Mouse (Mus musculus) layer of hippocampus, adult 18-20 months (tissue): Measurements from ENCODE around the gene Treh. TPM values are rescaled to one million over a fixed set of nuclear protein-coding genes. Genes with fewer than 3 reads are reported as not detected.

Experiments used
- DNase-seq, 2 experiments: peaks; one replicate each; pipeline ENCODE4 v3.0.0; 2022; ENCODE audit warnings: low spot score in 2 of 2
- total RNA-seq, 2 experiments: library from RNA; stranded (reverse); gene quantifications; 2 replicates each; pipeline ENCODE4 v1.2.3; 2021

The Treh gene
- total RNA-seq, 2 experiments from 2014 or later = not detected

- DNase-seq = peak in 1 of 2 experiments; percentile 46
Measured at GRCm38 (mm10) chr9:44733671-44734523, 60.9 kb downstream of the Treh start.

GRCm38 (mm10) chr9:44734524-44735494 lies 61.8 kb downstream of the Treh start, which contains the start of gene Phldb1:
Gene Phldb1, minus strand, starts transcription at chr9:44735198.
- DNase-seq = peak in 1 of 2 experiments; percentile 62

- DNase-seq = no peak
Measured at GRCm38 (mm10) chr9:44735886-44736285, 62.9 kb downstream of the Treh start.

Other genes starting within 250 kb of the Treh start
- gene Foxr1, start 232.1 kb upstream of the Treh start, total RNA-seq = not detected
- not detected for gene Upk2, start 218.3 kb upstream of the Treh start, total RNA-seq
- 10 to 100 TPM; 64.0 to 72.3 TPM for gene Bcl9l, start 190.4 kb upstream of the Treh start, total RNA-seq
- gene Cxcr5, start 111.4 kb upstream of the Treh start, total RNA-seq = not detected
- gene Ddx6, start 68.3 kb upstream of the Treh start, total RNA-seq = 100 to 1,000 TPM; 145 to 146 TPM
- gene Phldb1, start 62.0 kb downstream of the Treh start, total RNA-seq = 10 to 100 TPM; 62.4 to 84.0 TPM
- 100 to 1,000 TPM in 1 of 2 experiments, 10 to 100 TPM in 1; 97.1 to 103 TPM for gene Arcn1, start 94.6 kb downstream of the Treh start, total RNA-seq
- 10 to 100 TPM; 65.2 to 78.9 TPM for gene Ift46, start 94.7 kb downstream of the Treh start, total RNA-seq
- gene Tmem25, start 126.1 kb downstream of the Treh start, total RNA-seq = 10 to 100 TPM; 49.4 to 54.9 TPM
- 1 to 10 TPM in 1 of 2 experiments, not detected in 1; 1.2 TPM for gene Ttc36, start 129.8 kb downstream of the Treh start, total RNA-seq
- 10 to 100 TPM; 72.0 to 84.2 TPM for gene Kmt2a, start 208.1 kb downstream of the Treh start, total RNA-seq
- 100 to 1,000 TPM; 334 to 337 TPM for gene Atp5l, start 247.5 kb downstream of the Treh start, total RNA-seq